Mouse (Mus musculus) small intestine, adult 2 months (tissue): ENCODE data around the gene Rrp36. TPM values are rescaled to one million over a fixed set of nuclear protein-coding genes. Genes with fewer than 3 reads are reported as not detected.

Source experiments
- H3K27ac ChIP-seq: fragments of 200-500 bp; 2 replicates; pipeline ENCODE4 v1.5.1; 2012; ENCODE audit warnings: low read depth, low read length, control low read depth, inconsistent platforms; ENCODE audit not compliant: insufficient read depth
- H3K27me3 ChIP-seq: fragments of 200-500 bp; 2 replicates; pipeline ENCODE4 v1.6.1; 2012; ENCODE audit warnings: mild to moderate bottlenecking, moderate library complexity, low read length, inconsistent platforms; ENCODE audit not compliant: control insufficient read depth, insufficient read depth
- H3K36me3 ChIP-seq: fragments of 200-500 bp; 2 replicates; pipeline ENCODE4 v1.6.1; 2012; ENCODE audit warnings: mild to moderate bottlenecking, low read length, control low read depth, inconsistent platforms; ENCODE audit not compliant: control insufficient read depth, insufficient read depth
- H3K4me1 ChIP-seq: fragments of 200-500 bp; 2 replicates; pipeline ENCODE4 v1.6.1; 2012; ENCODE audit warnings: low read length, inconsistent platforms, mixed read lengths; ENCODE audit not compliant: control insufficient read depth, insufficient read depth, insufficient read length
- H3K4me3 ChIP-seq: fragments of 200-500 bp; 2 replicates; pipeline ENCODE4 v1.5.1; 2012; ENCODE audit warnings: low read depth, mild to moderate bottlenecking, control low read depth, inconsistent platforms, low read length, moderate library complexity
- CTCF ChIP-seq: fragments of 200-500 bp; IDR thresholded peaks from 2 replicates; pipeline ENCODE4 v1.5.1; 2012; ENCODE audit warnings: low read depth, mild to moderate bottlenecking, control low read depth, inconsistent platforms, low read length, moderate library complexity, mixed read lengths; ENCODE audit not compliant: insufficient replicate concordance, insufficient read length; ENCODE audit errors: extremely low read depth
- POLR2A ChIP-seq: fragments of 200-500 bp; IDR thresholded peaks from 2 replicates; pipeline ENCODE4 v1.6.1; 2012; ENCODE audit warnings: low read depth, mild to moderate bottlenecking, control low read depth, inconsistent platforms, low read length, moderate library complexity
- WGBS: fragments of 180-500 bp; shearing (Covaris S2); methylation state at CpG from one replicate; pipeline ENCODE4 v1.1.7; 2018; 5-methylcytosine and 5-hydroxymethylcytosine counted together
- polyA plus RNA-seq: library from polyadenylated mRNA; depleted of rRNA; stranded (reverse); fragments of >200 nt; gene quantifications from 2 replicates; pipeline ENCODE4 v1.2.3, GENCODE M21; 2012; rRNA removed

Gene Rrp36
- 30.8 and 47.4 TPM in 2 replicates for polyA plus RNA-seq

GRCm38 (mm10) chr17:46673850-46674529, at the start of gene Rrp36:
Gene Rrp36, minus strand, starts transcription at chr17:46674352.
- H3K27me3 ChIP-seq = no peaks in the 10 kb centered on the region
- peaks cover 9% of the 10 kb centered on the region for H3K4me1 ChIP-seq
- peak within 1 kb of the TSS; percentile 99 for H3K4me3 ChIP-seq
- peaks cover 37% of the 10 kb centered on the region for H3K36me3 ChIP-seq
- peak within 1 kb of the TSS; percentile 88 for H3K27ac ChIP-seq
- no peak for TF ChIP-seq CTCF
- peak; percentile 61; the same call in 1 of the 2 replicates for TF ChIP-seq POLR2A
- under 1% methylated on average over 43 of the region's 43 CpGs for WGBS

DNA sequence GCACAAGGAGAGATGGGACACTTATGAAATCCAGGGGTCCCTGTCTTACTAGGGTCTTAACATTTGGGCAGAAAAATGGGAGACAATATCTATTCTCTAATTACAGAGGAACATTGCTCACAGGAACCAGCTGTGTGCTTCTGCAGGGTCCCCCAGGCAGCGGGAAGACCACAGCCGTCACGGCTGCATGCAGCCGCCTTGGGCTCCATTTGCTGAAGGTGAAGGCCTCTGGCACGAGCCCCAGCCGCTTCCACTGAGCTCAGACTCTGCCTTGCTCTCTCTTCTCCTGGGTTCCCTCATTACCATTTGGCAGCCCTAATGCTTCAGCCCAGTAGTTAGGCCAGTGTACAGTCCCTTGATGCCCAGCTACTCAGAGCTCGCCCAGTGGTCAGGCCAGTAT, 46.9 kb upstream of the Rrp36 start:
- no peak overlapping the region for H3K27ac ChIP-seq
- peaks cover 33% of the 10 kb centered on the region for H3K36me3 ChIP-seq
- WGBS = 95% methylated on average over 7 of the region's 7 CpGs
- H3K4me1 ChIP-seq = no peaks in the 10 kb centered on the region
- H3K27me3 ChIP-seq = no peaks in the 10 kb centered on the region
- no peak for TF ChIP-seq CTCF
- no peak for TF ChIP-seq POLR2A
- H3K4me3 ChIP-seq = no peak overlapping the region

- H3K27me3 ChIP-seq = no peaks in the 10 kb centered on the region
- H3K4me3 ChIP-seq = no peak overlapping the region
- 91% methylated on average over 11 of the region's 11 CpGs for WGBS
- H3K36me3 ChIP-seq = peaks cover 24% of the 10 kb centered on the region
- TF ChIP-seq POLR2A = no peak
- no peak for TF ChIP-seq CTCF
- H3K27ac ChIP-seq = no peak overlapping the region
- H3K4me1 ChIP-seq = peaks cover 3% of the 10 kb centered on the region; the same call in 1 of the 2 replicates
Observed at GRCm38 (mm10) chr17:46714756-46715481, 40.8 kb upstream of the Rrp36 start.

GRCm38 (mm10) chr17:46713849-46714248, 39.7 kb upstream of the Rrp36 start:
- WGBS = 88% methylated on average over 9 of the region's 9 CpGs
- Histone ChIP-seq H3K4me3 (no peak overlapping the region), H3K27me3 (no peaks in the 10 kb centered on the region), H3K27ac (no peak overlapping the region), H3K4me1 (peaks cover 3% of the 10 kb centered on the region; the same call in 1 of the 2 replicates), H3K36me3 (peaks cover 22% of the 10 kb centered on the region)
- TF ChIP-seq POLR2A (no peak), CTCF (no peak)

- H3K36me3 ChIP-seq = peaks cover 21% of the 10 kb centered on the region
- H3K4me3 ChIP-seq = peak overlapping the region; percentile 92
- TF ChIP-seq CTCF (no peak), POLR2A (no peak)
- H3K27ac ChIP-seq = no peak overlapping the region
- H3K4me1 ChIP-seq = peaks cover 3% of the 10 kb centered on the region; the same call in 1 of the 2 replicates
- no peaks in the 10 kb centered on the region for H3K27me3 ChIP-seq
- WGBS = 18% methylated on average over 7 of the region's 7 CpGs
Observed at GRCm38 (mm10) chr17:46712442-46712841, 38.3 kb upstream of the Rrp36 start.

DNA sequence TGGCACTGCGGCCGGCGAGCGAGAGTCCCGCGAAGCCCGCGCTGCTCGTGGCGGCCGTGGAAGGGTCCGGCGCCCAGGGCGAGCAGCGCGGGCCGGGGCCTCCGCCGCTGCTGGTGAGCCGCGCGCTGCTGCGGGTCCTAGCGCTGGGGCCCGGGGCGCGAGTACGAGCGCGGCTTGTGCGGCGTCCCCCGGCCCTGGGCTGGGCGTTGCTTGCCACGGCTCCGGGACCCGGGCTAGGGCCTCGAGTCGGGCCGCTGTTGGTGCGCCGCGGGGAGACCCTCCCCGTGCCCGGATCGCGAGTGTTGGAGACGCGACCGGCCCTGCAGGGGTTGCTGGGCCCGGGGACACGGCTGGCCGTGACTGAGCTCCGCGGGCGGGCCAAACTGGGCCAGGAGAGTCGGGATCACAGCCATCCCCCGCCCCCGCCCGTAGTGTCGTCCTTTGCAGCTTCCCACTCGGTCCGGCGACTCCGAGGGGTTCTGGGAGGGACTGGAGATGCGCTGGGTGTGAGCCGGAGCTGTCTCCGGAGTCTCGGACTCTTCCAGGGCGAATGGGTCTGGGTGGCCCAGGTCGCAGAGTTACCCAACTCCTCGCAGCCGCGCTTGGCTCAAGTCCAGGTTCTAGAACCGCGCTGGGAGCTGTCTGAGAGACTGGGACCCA, 37.6 kb upstream of the Rrp36 start:
- Histone ChIP-seq H3K36me3 (peaks cover 21% of the 10 kb centered on the region), H3K27me3 (no peaks in the 10 kb centered on the region), H3K4me1 (peaks cover 3% of the 10 kb centered on the region; the same call in 1 of the 2 replicates), H3K4me3 (peak overlapping the region; percentile 92), H3K27ac (peak overlapping the region; percentile 14)
- TF ChIP-seq CTCF (no peak), POLR2A (no peak)
- under 1% methylated on average over 76 of the region's 76 CpGs for WGBS
